Mouse (Mus musculus): Measurements from ENCODE around the gene Racgap1. TPM values are rescaled to one million over a fixed set of nuclear protein-coding genes. Genes with fewer than 3 reads are reported as not detected.

Gene Racgap1
- 10 to 100 TPM; 13.6 TPM for total RNA-seq (2021)
- long read RNA-seq, transcript Racgap1-201 (17 exons, 2,933 nt) = major isoform, 8 of 14 reads
- long read RNA-seq, partial matches to known transcripts = 1 of 14 reads
- long read RNA-seq, other reads (novel, unspliced or antisense) = 4 of 14 reads

- DNase-seq (ENCODE audit: low spot score in 2 of 2) = peak; percentile 95 to 98
Observed at GRCm38 (mm10) chr15:99651163-99651872, at the start of gene Racgap1. Racgap1 (minus strand) TSS chr15:99651656.

GRCm38 (mm10) chr15:99700219-99701106, 49.0 kb upstream of the Racgap1 start:
- DNase-seq (ENCODE audit: low spot score in 2 of 2) = no peak

- DNase-seq (ENCODE audit: low spot score in 2 of 2) = no peak
Observed at GRCm38 (mm10) chr15:99699715-99700114, 48.3 kb upstream of the Racgap1 start.

- no peak for DNase-seq (ENCODE audit: low spot score in 2 of 2)
Observed at GRCm38 (mm10) chr15:99698533-99699085, 47.2 kb upstream of the Racgap1 start.

- DNase-seq (ENCODE audit: low spot score in 2 of 2) = no peak
Observed at GRCm38 (mm10) chr15:99697309-99697708, 45.9 kb upstream of the Racgap1 start.

- no peak for DNase-seq (ENCODE audit: low spot score in 2 of 2)
Observed at GRCm38 (mm10) chr15:99691976-99692375, 40.5 kb upstream of the Racgap1 start.

GRCm38 (mm10) chr15:99690924-99691323, 39.5 kb upstream of the Racgap1 start:
- DNase-seq (ENCODE audit: low spot score in 2 of 2) = no peak

- DNase-seq (ENCODE audit: low spot score in 2 of 2) = peak in 1 of 2 experiments; percentile 66
Observed at GRCm38 (mm10) chr15:99688712-99689111, 37.3 kb upstream of the Racgap1 start.

GRCm38 (mm10) chr15:99684156-99684555, 32.7 kb upstream of the Racgap1 start:
- no peak for DNase-seq (ENCODE audit: low spot score in 2 of 2)

GRCm38 (mm10) chr15:99682880-99683279, 31.4 kb upstream of the Racgap1 start:
- no peak for DNase-seq (ENCODE audit: low spot score in 2 of 2)

GRCm38 (mm10) chr15:99679008-99679407, 27.6 kb upstream of the Racgap1 start:
- no peak for DNase-seq (ENCODE audit: low spot score in 2 of 2)

GRCm38 (mm10) chr15:99678063-99678800, 26.8 kb upstream of the Racgap1 start:
- DNase-seq (ENCODE audit: low spot score in 2 of 2) = peak; percentile 47 to 59

- DNase-seq (ENCODE audit: low spot score in 2 of 2) = peak; percentile 56 to 66
Observed at GRCm38 (mm10) chr15:99677089-99677488, 25.6 kb upstream of the Racgap1 start.

- no peak for DNase-seq (ENCODE audit: low spot score in 2 of 2)
Observed at GRCm38 (mm10) chr15:99674866-99675265, 23.4 kb upstream of the Racgap1 start.

GRCm38 (mm10) chr15:99671783-99672182, 20.3 kb upstream of the Racgap1 start:
- no peak for DNase-seq (ENCODE audit: low spot score in 2 of 2)

- no peak for DNase-seq (ENCODE audit: low spot score in 2 of 2)
Observed at GRCm38 (mm10) chr15:99670964-99671670, 19.7 kb upstream of the Racgap1 start.

- DNase-seq (ENCODE audit: low spot score in 2 of 2) = peak; percentile 72 to 83
Observed at GRCm38 (mm10) chr15:99670154-99670821, 18.8 kb upstream of the Racgap1 start, which contains the start of gene Asic1. Asic1 (plus strand) TSS chr15:99670368.

- no peak for DNase-seq (ENCODE audit: low spot score in 2 of 2)
Observed at GRCm38 (mm10) chr15:99669392-99669791, 17.9 kb upstream of the Racgap1 start.

GRCm38 (mm10) chr15:99668881-99669280, 17.4 kb upstream of the Racgap1 start:
- DNase-seq (ENCODE audit: low spot score in 2 of 2) = peak; percentile 84 to 89

- no peak for DNase-seq (ENCODE audit: low spot score in 2 of 2)
Observed at GRCm38 (mm10) chr15:99667544-99667943, 16.1 kb upstream of the Racgap1 start.
